Mouse (Mus musculus): ENCODE data around the gene Igdcc3. TPM values are rescaled to one million over a fixed set of nuclear protein-coding genes. Genes with fewer than 3 reads are reported as not detected.
A peak's percentile ranks its signal among the peaks of the same experiment; 100 is the strongest.

The Igdcc3 gene
- polyA plus RNA-seq, 1 experiment: not detected

GRCm38 (mm10) chr9:65208293-65209179 lies 67.5 kb downstream of the Igdcc3 start:
- H3K27ac ChIP-seq (ENCODE audit: insufficient read depth, low read depth, low read length): no peak overlapping the region
- H3K27me3 ChIP-seq (ENCODE audit: control insufficient read depth, insufficient read depth, low read length): no peaks in the 10 kb centered on the region
- H3K4me3 ChIP-seq (ENCODE audit: low read depth, low read length): no peak overlapping the region
- H3K36me3 ChIP-seq (ENCODE audit: control insufficient read depth, insufficient read depth, low read length): no peaks in the 10 kb centered on the region
- no peak for TF ChIP-seq CTCF (IDR thresholded peaks at IDR 0.05; ENCODE audit: extremely low read depth, insufficient read length, insufficient replicate concordance, low read depth, low read length)
- TF ChIP-seq POLR2A (IDR thresholded peaks at IDR 0.05; ENCODE audit: low read depth, low read length): no peak
- no peaks in the 10 kb centered on the region for H3K4me1 ChIP-seq (ENCODE audit: control insufficient read depth, insufficient read depth, insufficient read length, low read length)
- 93% methylated on average over 32 of the region's 32 CpGs for WGBS

GRCm38 (mm10) chr9:65211598-65211997 lies 70.6 kb downstream of the Igdcc3 start:
- Histone ChIP-seq H3K36me3 (ENCODE audit: control insufficient read depth, insufficient read depth, low read length) (no peaks in the 10 kb centered on the region), H3K4me3 (ENCODE audit: low read depth, low read length) (no peak overlapping the region), H3K27ac (ENCODE audit: insufficient read depth, low read depth, low read length) (no peak overlapping the region), H3K4me1 (ENCODE audit: control insufficient read depth, insufficient read depth, insufficient read length, low read length) (peaks cover 9% of the 10 kb centered on the region; the same call in 1 of the 2 replicates), H3K27me3 (ENCODE audit: control insufficient read depth, insufficient read depth, low read length) (no peaks in the 10 kb centered on the region)
- TF ChIP-seq CTCF (IDR thresholded peaks at IDR 0.05; ENCODE audit: extremely low read depth, insufficient read length, insufficient replicate concordance, low read depth, low read length) (no peak), POLR2A (IDR thresholded peaks at IDR 0.05; ENCODE audit: low read depth, low read length) (no peak)
- WGBS: 74% methylated on average over 1 of the region's 1 CpGs

GRCm38 (mm10) chr9:65214425-65214777 lies 73.4 kb downstream of the Igdcc3 start:
- WGBS: 9% methylated on average over 10 of the region's 10 CpGs
- H3K27ac ChIP-seq (ENCODE audit: insufficient read depth, low read depth, low read length): peak overlapping the region; percentile 100
- peaks cover 23% of the 10 kb centered on the region; the same call in 1 of the 2 replicates for H3K4me1 ChIP-seq (ENCODE audit: control insufficient read depth, insufficient read depth, insufficient read length, low read length)
- peak overlapping the region; percentile 84 for H3K4me3 ChIP-seq (ENCODE audit: low read depth, low read length)
- TF ChIP-seq POLR2A (IDR thresholded peaks at IDR 0.05; ENCODE audit: low read depth, low read length) (no peak), CTCF (IDR thresholded peaks at IDR 0.05; ENCODE audit: extremely low read depth, insufficient read length, insufficient replicate concordance, low read depth, low read length) (no peak)
- no peaks in the 10 kb centered on the region for H3K36me3 ChIP-seq (ENCODE audit: control insufficient read depth, insufficient read depth, low read length)
- H3K27me3 ChIP-seq (ENCODE audit: control insufficient read depth, insufficient read depth, low read length): no peaks in the 10 kb centered on the region

- H3K36me3 ChIP-seq (ENCODE audit: control insufficient read depth, insufficient read depth, low read length): no peaks in the 10 kb centered on the region
- H3K4me1 ChIP-seq (ENCODE audit: control insufficient read depth, insufficient read depth, insufficient read length, low read length): peaks cover 23% of the 10 kb centered on the region; the same call in 1 of the 2 replicates
- H3K27ac ChIP-seq (ENCODE audit: insufficient read depth, low read depth, low read length): peak overlapping the region; percentile 100
- H3K4me3 ChIP-seq (ENCODE audit: low read depth, low read length): peak overlapping the region; percentile 84
- under 1% methylated on average over 57 of the region's 59 CpGs for WGBS
- no peak; the same call in 1 of the 2 replicates for TF ChIP-seq CTCF (IDR thresholded peaks at IDR 0.05; ENCODE audit: extremely low read depth, insufficient read length, insufficient replicate concordance, low read depth, low read length)
- no peak; the same call in 1 of the 2 replicates for TF ChIP-seq POLR2A (IDR thresholded peaks at IDR 0.05; ENCODE audit: low read depth, low read length)
- H3K27me3 ChIP-seq (ENCODE audit: control insufficient read depth, insufficient read depth, low read length): no peaks in the 10 kb centered on the region
Measured at GRCm38 (mm10) chr9:65214778-65215493, 73.9 kb downstream of the Igdcc3 start.

GRCm38 (mm10) chr9:65215494-65216126 lies 74.6 kb downstream of the Igdcc3 start:
- peak overlapping the region; percentile 84 for H3K4me3 ChIP-seq (ENCODE audit: low read depth, low read length)
- H3K27ac ChIP-seq (ENCODE audit: insufficient read depth, low read depth, low read length): peak overlapping the region; percentile 97
- H3K36me3 ChIP-seq (ENCODE audit: control insufficient read depth, insufficient read depth, low read length): no peaks in the 10 kb centered on the region
- TF ChIP-seq POLR2A (IDR thresholded peaks at IDR 0.05; ENCODE audit: low read depth, low read length) (peak; percentile 75), CTCF (IDR thresholded peaks at IDR 0.05; ENCODE audit: extremely low read depth, insufficient read length, insufficient replicate concordance, low read depth, low read length) (no peak)
- H3K27me3 ChIP-seq (ENCODE audit: control insufficient read depth, insufficient read depth, low read length): no peaks in the 10 kb centered on the region
- 3% methylated on average over 31 of the region's 31 CpGs for WGBS
- H3K4me1 ChIP-seq (ENCODE audit: control insufficient read depth, insufficient read depth, insufficient read length, low read length): peaks cover 25% of the 10 kb centered on the region; the same call in 1 of the 2 replicates

- peak overlapping the region; percentile 70 for H3K27ac ChIP-seq (ENCODE audit: insufficient read depth, low read depth, low read length)
- TF ChIP-seq CTCF (IDR thresholded peaks at IDR 0.05; ENCODE audit: extremely low read depth, insufficient read length, insufficient replicate concordance, low read depth, low read length) (no peak), POLR2A (IDR thresholded peaks at IDR 0.05; ENCODE audit: low read depth, low read length) (no peak)
- no peaks in the 10 kb centered on the region for H3K27me3 ChIP-seq (ENCODE audit: control insufficient read depth, insufficient read depth, low read length)
- 0 out of 2 replicates have a peak overlapping the region, but pooled peaks have one; percentile 13 for H3K4me3 ChIP-seq (ENCODE audit: low read depth, low read length)
- peaks cover 25% of the 10 kb centered on the region; the same call in 1 of the 2 replicates for H3K4me1 ChIP-seq (ENCODE audit: control insufficient read depth, insufficient read depth, insufficient read length, low read length)
- H3K36me3 ChIP-seq (ENCODE audit: control insufficient read depth, insufficient read depth, low read length): no peaks in the 10 kb centered on the region
- 25% methylated on average over 8 of the region's 8 CpGs for WGBS
Measured at GRCm38 (mm10) chr9:65216972-65217371, 76.0 kb downstream of the Igdcc3 start.
